Mouse (Mus musculus) layer of hippocampus, adult 9-11 months (tissue): ENCODE results near the gene Gbp7.
A peak's percentile ranks its signal among the peaks of the same experiment; 100 is the strongest.
"Not testable (repeated sequence)": the region's sequence is repeated elsewhere in the genome, so short reads cannot be mapped to it uniquely, and the experiment has no call there.

Experiments
- DNase-seq: peaks from one replicate; pipeline ENCODE4 v3.0.0; 2022

The Gbp7 gene

GRCm38 (mm10) chr3:142530087-142530953 is at the start of gene Gbp7:
Gbp7 (plus strand) TSS chr3:142530342.
- peak; percentile 53 for DNase-seq

- peak; percentile 35 for DNase-seq
Measured at GRCm38 (mm10) chr3:142490465-142490864, 39.7 kb upstream of the Gbp7 start.

GRCm38 (mm10) chr3:142493536-142494061 is 36.5 kb upstream of the Gbp7 start, which contains the start of gene Gbp5:
Gbp5 (plus strand) TSS chr3:142493978.
- peak; percentile 35 for DNase-seq

GRCm38 (mm10) chr3:142495146-142495655 is 34.9 kb upstream of the Gbp7 start:
- no peak for DNase-seq

- no peak for DNase-seq
Measured at GRCm38 (mm10) chr3:142496113-142497101, 33.7 kb upstream of the Gbp7 start.

- DNase-seq: no peak
Measured at GRCm38 (mm10) chr3:142497123-142497841, 32.9 kb upstream of the Gbp7 start.

GRCm38 (mm10) chr3:142498941-142499340 is 31.2 kb upstream of the Gbp7 start:
- DNase-seq: no peak

- no peak for DNase-seq
Measured at GRCm38 (mm10) chr3:142528116-142528515, 2.0 kb upstream of the Gbp7 start.

- no peak for DNase-seq
Measured at GRCm38 (mm10) chr3:142529597-142529996, 545 bp upstream of the Gbp7 start.

- DNase-seq: no peak
Measured at GRCm38 (mm10) chr3:142531595-142531994, 1.5 kb downstream of the Gbp7 start.

- DNase-seq: no peak
Measured at GRCm38 (mm10) chr3:142533185-142533584, 3.0 kb downstream of the Gbp7 start.

- no peak for DNase-seq
Measured at GRCm38 (mm10) chr3:142535667-142536066, 5.5 kb downstream of the Gbp7 start.

- DNase-seq: no peak
Measured at GRCm38 (mm10) chr3:142541391-142541790, 11.2 kb downstream of the Gbp7 start.

GRCm38 (mm10) chr3:142542776-142543175 is 12.6 kb downstream of the Gbp7 start:
- not testable (repeated sequence) for DNase-seq

- DNase-seq: no peak
Measured at GRCm38 (mm10) chr3:142546690-142547089, 16.5 kb downstream of the Gbp7 start.

GRCm38 (mm10) chr3:142550052-142550676 is 20.0 kb downstream of the Gbp7 start:
- no peak for DNase-seq

- no peak for DNase-seq
Measured at GRCm38 (mm10) chr3:142554601-142555000, 24.5 kb downstream of the Gbp7 start.

GRCm38 (mm10) chr3:142555623-142556022 is 25.5 kb downstream of the Gbp7 start:
- no peak for DNase-seq

- no peak for DNase-seq
Measured at GRCm38 (mm10) chr3:142559632-142560228, 29.6 kb downstream of the Gbp7 start, which contains the start of gene Gbp3. Gbp3 (plus strand) TSS chr3:142560026.

GRCm38 (mm10) chr3:142560296-142560948 is 30.3 kb downstream of the Gbp7 start:
- peak; percentile 76 for DNase-seq
